Mouse (Mus musculus): ENCODE results near the gene Phlpp2.

DNA sequence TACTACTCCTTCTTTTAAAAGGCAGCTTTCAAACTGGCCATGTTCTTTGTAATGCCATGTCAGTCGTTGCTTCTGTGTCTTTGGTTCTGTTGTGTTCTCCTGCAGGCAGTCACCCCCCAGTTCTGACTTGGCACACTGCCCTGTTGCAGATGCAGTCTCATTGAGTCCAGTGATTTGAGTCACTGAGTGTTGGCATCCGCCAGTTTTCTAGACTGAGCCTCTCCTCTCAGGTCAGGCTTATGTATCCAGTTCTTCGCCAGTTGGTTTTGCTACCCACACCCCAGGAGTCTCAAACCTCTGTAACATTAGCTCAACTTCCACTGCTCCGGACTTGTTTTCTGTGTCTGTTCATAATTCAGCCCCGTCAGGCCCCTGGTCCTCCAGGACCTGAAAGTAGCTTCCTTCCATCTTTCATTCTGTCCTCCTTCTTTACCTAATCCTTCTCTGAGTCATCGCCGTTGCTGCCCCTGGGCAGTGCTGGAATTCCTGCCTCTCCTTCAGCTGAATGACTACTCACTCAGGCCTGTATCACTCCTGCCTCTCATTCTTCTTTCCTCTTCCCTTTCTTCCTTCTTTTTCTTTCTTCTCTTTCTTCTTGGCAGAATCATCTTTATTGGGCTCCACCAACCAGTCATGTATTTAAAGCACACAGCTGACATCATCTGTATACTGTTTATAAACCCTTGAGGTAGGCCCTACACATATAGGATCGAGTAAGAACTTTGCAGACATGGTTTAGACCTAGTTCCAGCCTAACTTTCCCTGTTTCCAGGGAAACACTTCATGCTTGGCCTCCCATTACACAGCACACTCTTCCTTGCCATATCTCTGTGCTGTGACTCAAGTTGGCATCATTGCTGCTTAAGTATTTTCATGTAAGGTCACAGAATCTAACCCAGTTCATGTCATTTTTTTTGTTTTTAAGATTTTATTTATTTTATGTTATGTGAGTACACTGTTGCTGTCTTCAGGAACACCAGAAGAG is 52.4 kb downstream of the Phlpp2 start:
- TF ChIP-seq CHD2 (IDR thresholded peaks at IDR 0.05; ENCODE audit: low read depth, low read length) (no peak), MAFK (IDR thresholded peaks at IDR 0.05; ENCODE audit: insufficient read depth, low read depth, low read length) (no peak), ZC3H11A (IDR thresholded peaks at IDR 0.05; ENCODE audit: borderline replicate concordance, low read depth, low read length) (no peak), ZNF384 (IDR thresholded peaks at IDR 0.05; ENCODE audit: low read depth, low read length) (no peak), HCFC1 (IDR thresholded peaks at IDR 0.05; ENCODE audit: borderline replicate concordance, insufficient read depth, low read length) (no peak)

Measured in ES-E14 (cell line).